Mouse (Mus musculus) liver, postnatal 0 days (tissue): ENCODE measurements at regions not wholly inside any gene's neighbourhood (a gene's known extent, or its start where the extent isn't known, plus 50 kb on each side); places are given as distances from the start of the nearest gene placed in this dataset.

Experiments used
- ATAC-seq: fragments of 200-750 bp; cut with Nextera tagmentation; 2 replicates; pipeline ENCODE4 v1.8.0; 2017; ENCODE audit warnings: mild to moderate bottlenecking, moderate library complexity
- DNase-seq: peaks from one replicate; pipeline ENCODE4 v3.0.0-alpha.2; 2016
- H3K27ac ChIP-seq: fragments of 300-500 bp; sonication (generic); 2 replicates; pipeline ENCODE4 v1.5.1; 2014; ENCODE audit warnings: antibody characterized with exemption, moderate library complexity, mild to moderate bottlenecking, low read depth
- H3K27me3 ChIP-seq: fragments of 300-500 bp; sonication (generic); 2 replicates; pipeline ENCODE4 v1.6.1; 2014; ENCODE audit warnings: low read length, control low read depth, mixed read lengths; ENCODE audit not compliant: insufficient read depth
- H3K36me3 ChIP-seq: fragments of 300-500 bp; sonication (generic); replicated peaks from 2 replicates; pipeline ENCODE4 v1.6.1; 2014; ENCODE audit warnings: mild to moderate bottlenecking, control low read depth, low read length, moderate library complexity, mixed read lengths; ENCODE audit not compliant: insufficient read depth
- H3K4me1 ChIP-seq: fragments of 300-500 bp; sonication (generic); 2 replicates; pipeline ENCODE4 v1.6.1; 2014; ENCODE audit warnings: antibody characterized with exemption, mild to moderate bottlenecking, control low read depth; ENCODE audit not compliant: insufficient read depth
- H3K4me2 ChIP-seq: fragments of 300-500 bp; sonication (generic); 2 replicates; pipeline ENCODE4 v1.6.1; 2014; ENCODE audit warnings: low read depth, mild to moderate bottlenecking, low read length, moderate library complexity, mixed read lengths
- H3K4me3 ChIP-seq: fragments of 300-500 bp; sonication (generic); 2 replicates; pipeline ENCODE4 v1.5.1; 2014; ENCODE audit warnings: low read depth, low read length
- H3K9ac ChIP-seq: fragments of 300-500 bp; sonication (generic); replicated peaks from 2 replicates; pipeline ENCODE4 v1.6.1; 2014; ENCODE audit warnings: mild to moderate bottlenecking, moderate library complexity
- H3K9me3 ChIP-seq: fragments of 300-500 bp; sonication (generic); 2 replicates; pipeline ENCODE4 v1.6.1; 2016; ENCODE audit warnings: mild to moderate bottlenecking, control low read depth, low read length, mixed read lengths
- CTCF ChIP-seq: sonication (generic); IDR thresholded peaks from 2 replicates; pipeline ENCODE4 v1.5.1; 2016; ENCODE audit warnings: antibody characterized with exemption, low read depth
- EP300 ChIP-seq: IDR thresholded peaks from 2 replicates; pipeline ENCODE4 v1.6.1; 2016; ENCODE audit warnings: antibody characterized with exemption, low read depth, mild to moderate bottlenecking
- WGBS: fragments of 180-500 bp; shearing (Covaris S2); extraction: QIAGEN DNeasy Blood & Tissue Kit; methylation state at CpG from one replicate; pipeline ENCODE4 v1.1.7; 2014; ENCODE audit not compliant: insufficient replicate concordance; 5-methylcytosine and 5-hydroxymethylcytosine counted together

DNA sequence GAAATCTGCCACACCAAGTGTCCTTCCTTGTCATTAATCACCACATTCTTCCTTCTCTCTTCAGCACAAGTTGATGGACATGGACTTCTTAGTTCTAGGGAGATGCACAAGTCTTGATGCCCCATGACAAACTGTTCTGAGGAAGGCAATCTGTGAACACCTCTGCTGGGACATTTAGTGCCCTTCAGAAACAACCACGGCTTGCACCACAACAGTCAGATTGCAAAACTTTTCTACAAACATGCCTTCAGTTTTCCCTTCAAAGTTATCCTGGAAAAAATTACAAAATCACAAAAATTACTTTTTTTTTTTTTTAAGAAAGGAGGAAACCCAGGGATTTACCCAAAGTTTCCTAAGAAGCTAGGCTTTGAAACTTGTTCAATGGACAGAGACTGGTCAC is 291.5 kb downstream of the Tshz3 start:
- Histone ChIP-seq H3K4me2 (no peak overlapping the region), H3K4me1 (no peaks in the 10 kb centered on the region), H3K27me3 (no peaks in the 10 kb centered on the region), H3K36me3 (no peaks in the 10 kb centered on the region), H3K27ac (no peak overlapping the region), H3K9ac (no peak overlapping the region), H3K9me3 (no peaks in the 10 kb centered on the region), H3K4me3 (no peak overlapping the region)
- DNase-seq, result no peak
- no peak for ATAC-seq
- TF ChIP-seq CTCF (no peak), EP300 (no peak)
- 75% methylated on average over 1 of the region's 1 CpGs for WGBS

DNA sequence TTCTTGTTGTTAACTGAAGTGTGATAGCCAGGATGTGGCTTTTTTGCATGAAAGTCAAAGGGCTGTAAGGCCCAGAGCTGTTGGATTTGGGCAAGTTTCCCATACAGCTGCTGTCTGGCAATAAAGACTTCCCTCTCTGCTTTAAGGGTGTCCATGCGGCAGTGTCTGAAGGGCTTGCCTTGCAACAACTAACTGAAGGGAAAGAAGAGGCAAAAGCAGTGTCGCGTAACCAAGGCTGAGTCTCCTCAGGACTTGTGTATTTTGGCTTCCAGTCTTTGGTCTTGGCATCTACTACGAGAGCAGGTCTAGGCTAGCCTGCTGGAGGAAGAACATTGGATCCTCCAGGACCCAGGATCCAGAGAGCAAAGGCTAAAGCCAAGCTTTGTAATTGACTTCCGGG is 306.7 kb downstream of the Tshz3 start:
- Histone ChIP-seq H3K27ac (no peak overlapping the region), H3K36me3 (no peaks in the 10 kb centered on the region), H3K4me3 (no peak overlapping the region), H3K9ac (no peak overlapping the region), H3K4me1 (no peaks in the 10 kb centered on the region), H3K9me3 (no peaks in the 10 kb centered on the region), H3K4me2 (no peak overlapping the region), H3K27me3 (no peaks in the 10 kb centered on the region)
- ATAC-seq (no peak), DNase-seq (no peak)
- TF ChIP-seq EP300 (no peak), CTCF (no peak)
- 72% methylated on average over 5 of the region's 5 CpGs for WGBS

DNA sequence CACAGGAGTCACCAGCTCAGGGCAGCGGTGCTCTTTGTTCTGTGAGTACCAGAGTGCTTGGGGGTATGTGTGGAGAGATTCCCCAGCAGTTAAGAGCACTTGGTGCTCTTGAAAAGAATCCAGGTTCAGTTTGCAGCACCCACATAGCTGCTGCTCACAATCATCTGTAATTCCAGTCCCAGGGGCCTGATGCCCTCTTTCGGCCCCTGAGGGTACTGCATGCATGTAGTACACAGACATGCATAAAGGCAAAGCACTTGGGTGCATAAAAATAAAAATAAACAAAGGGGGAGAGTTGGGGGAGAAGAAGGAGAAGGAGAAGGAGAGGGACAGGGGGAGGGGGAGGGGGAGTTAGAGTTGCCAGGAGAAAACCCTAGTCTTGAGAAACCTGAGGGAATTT is 307.8 kb downstream of the Tshz3 start:
- whole genome bisulfite sequencing, result 91% methylated on average over 2 of the region's 2 CpGs
- H3K9me3 ChIP-seq, result no peaks in the 10 kb centered on the region
- no peak overlapping the region for H3K9ac ChIP-seq
- ATAC-seq (no peak), DNase-seq (no peak)
- H3K4me2 ChIP-seq, result no peak overlapping the region
- H3K4me1 ChIP-seq, result no peaks in the 10 kb centered on the region
- TF ChIP-seq EP300 (no peak), CTCF (0 out of 2 replicates have a peak, but pooled peaks have one; percentile 13)
- H3K27ac ChIP-seq, result no peak overlapping the region
- H3K27me3 ChIP-seq, result no peaks in the 10 kb centered on the region
- no peak overlapping the region for H3K4me3 ChIP-seq
- no peaks in the 10 kb centered on the region for H3K36me3 ChIP-seq

DNA sequence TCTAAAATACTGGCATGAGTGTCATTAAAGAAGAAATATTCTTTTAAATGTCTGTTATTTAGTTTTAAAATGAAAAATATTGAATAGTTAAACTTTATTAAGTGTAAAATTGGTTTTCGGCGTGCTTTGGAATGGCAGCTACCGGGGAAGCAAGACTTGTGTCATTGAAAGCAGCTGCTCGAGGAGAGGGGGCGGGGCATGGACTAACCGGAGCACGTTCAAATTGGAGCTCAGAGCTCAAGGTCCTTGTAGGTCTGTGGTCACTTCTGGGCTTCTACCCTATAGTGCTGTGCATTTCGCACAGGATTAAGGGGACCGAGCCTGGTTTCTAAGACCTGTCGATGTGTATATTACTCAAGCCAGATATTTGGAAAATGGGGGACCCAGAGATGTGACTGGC is 309.0 kb downstream of the Tshz3 start:
- Histone ChIP-seq H3K4me2 (no peak overlapping the region), H3K9me3 (no peaks in the 10 kb centered on the region), H3K27me3 (no peaks in the 10 kb centered on the region), H3K9ac (no peak overlapping the region), H3K27ac (no peak overlapping the region), H3K4me1 (0 out of 2 replicates have a peak, but pooled peaks cover 5% of the 10 kb centered on the region), H3K36me3 (no peaks in the 10 kb centered on the region), H3K4me3 (no peak overlapping the region)
- no peak for DNase-seq
- WGBS, result 72% methylated on average over 10 of the region's 10 CpGs
- ATAC-seq, result no peak
- TF ChIP-seq CTCF (no peak), EP300 (no peak)

DNA sequence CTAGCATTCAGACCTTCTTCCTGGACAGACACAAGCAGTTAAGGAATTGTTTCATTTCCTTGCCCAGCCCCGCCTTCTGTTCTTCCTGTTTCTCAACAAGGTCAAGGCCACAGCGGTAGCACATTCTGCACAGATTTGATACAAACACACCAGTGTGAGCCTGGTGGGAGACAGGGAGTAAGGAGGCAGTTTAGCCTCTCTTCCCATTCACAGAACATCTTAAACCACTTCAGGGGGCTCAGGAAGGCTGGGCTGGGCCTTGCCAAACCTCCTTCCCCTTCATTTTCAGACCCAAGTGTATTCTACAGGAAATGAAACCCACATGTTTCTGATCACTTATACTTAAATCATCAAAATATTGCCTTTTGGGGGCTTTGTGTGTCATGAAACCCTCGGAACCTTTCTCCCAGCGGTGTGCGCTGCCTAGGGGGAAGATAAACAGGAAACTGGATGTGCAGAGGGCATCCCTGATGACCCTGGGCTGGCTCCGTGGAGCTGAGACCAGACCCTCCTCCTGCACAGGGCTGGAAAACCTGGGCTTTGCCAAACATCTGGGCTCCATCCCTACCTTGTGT is 313.3 kb downstream of the Tshz3 start:
- 0 out of 2 replicates have a peak, but pooled peaks cover 5% of the 10 kb centered on the region for H3K4me1 ChIP-seq
- no peaks in the 10 kb centered on the region for H3K36me3 ChIP-seq
- no peaks in the 10 kb centered on the region for H3K9me3 ChIP-seq
- DNase-seq (peak; percentile 17), ATAC-seq (0 out of 2 replicates have a peak, but pooled peaks have one; percentile 21)
- 0 out of 2 replicates have a peak overlapping the region, but pooled peaks have one; percentile 34 for H3K27ac ChIP-seq
- no peak overlapping the region for H3K9ac ChIP-seq
- TF ChIP-seq CTCF, result no peak
- TF ChIP-seq EP300, result peak; percentile 55; the same call in 1 of the 2 replicates
- no peaks in the 10 kb centered on the region for H3K27me3 ChIP-seq
- 38% methylated on average over 6 of the region's 6 CpGs for WGBS
- H3K4me3 ChIP-seq, result no peak overlapping the region
- no peak overlapping the region for H3K4me2 ChIP-seq

DNA sequence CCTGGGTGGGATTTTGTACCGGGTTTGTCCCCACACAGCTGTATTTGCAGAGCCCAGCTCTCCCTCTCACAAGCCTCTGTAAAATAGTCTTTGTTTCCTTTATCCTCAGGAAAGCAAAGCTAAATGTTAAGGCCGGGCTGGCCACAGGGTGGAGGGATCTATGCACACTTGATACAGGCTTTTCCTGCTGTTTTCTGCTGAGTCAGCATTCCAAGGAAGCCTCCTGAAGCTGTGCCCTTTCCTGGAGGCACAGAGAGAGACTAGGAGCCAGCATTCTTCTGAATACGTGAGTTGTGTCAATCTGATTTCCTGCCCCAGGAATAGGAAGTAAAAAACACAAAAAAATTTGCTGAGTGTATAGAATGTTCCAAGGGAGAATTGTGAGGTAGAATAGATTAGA is 322.2 kb downstream of the Tshz3 start:
- DNase-seq, result no peak

More for the DNA sequence above, 322.2 kb downstream of the Tshz3 start:
- Histone ChIP-seq H3K27me3 (no peaks in the 10 kb centered on the region), H3K27ac (no peak overlapping the region), H3K36me3 (no peaks in the 10 kb centered on the region), H3K4me1 (no peaks in the 10 kb centered on the region), H3K4me2 (no peak overlapping the region), H3K4me3 (no peak overlapping the region), H3K9ac (no peak overlapping the region), H3K9me3 (no peaks in the 10 kb centered on the region)
- 39% methylated on average over 3 of the region's 3 CpGs for WGBS
- 0 out of 2 replicates have a peak, but pooled peaks have one; percentile 33 for ATAC-seq
- TF ChIP-seq CTCF, result peak; percentile 21; the same call in 1 of the 2 replicates
- no peak for TF ChIP-seq EP300
